Mouse (Mus musculus) ES-Bruce4 (cell line): Measurements from ENCODE around the gene Ncapd3.

Experiments
- CTCF ChIP-seq: IDR thresholded peaks from one replicate; pipeline ENCODE4 v1.8.1; 2011; ENCODE audit warnings: low read depth, low read length
- POLR2A ChIP-seq: IDR thresholded peaks from one replicate; pipeline ENCODE4 v1.8.1; 2011; ENCODE audit warnings: low read length; ENCODE audit not compliant: insufficient read depth

DNA sequence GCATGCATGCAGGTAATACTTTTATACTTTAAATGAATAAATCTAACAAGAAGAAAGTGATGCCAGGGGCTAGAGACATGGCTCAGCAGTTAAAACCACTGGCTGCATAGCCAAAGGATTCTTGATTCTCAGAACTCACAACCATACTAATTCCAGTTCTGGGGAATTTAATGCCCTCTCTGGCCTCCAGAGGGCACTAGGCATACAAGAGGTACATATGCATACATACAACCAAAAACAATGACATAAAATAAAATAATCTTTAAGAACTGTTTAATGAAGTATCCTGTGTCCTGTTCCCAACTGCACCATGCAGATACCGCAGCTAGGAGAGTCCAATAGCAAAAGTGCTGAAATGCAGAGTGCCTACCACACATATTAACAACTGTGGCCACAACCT lies 104.4 kb downstream of the Ncapd3 start:
- TF ChIP-seq CTCF (no peak), POLR2A (no peak)
